Mouse (Mus musculus) E14TG2a.4 (cell line): Measurements from ENCODE around the gene Marf1.

ENCODE experiments used
- CTCF ChIP-seq: conservative IDR thresholded peaks from 2 replicates; pipeline ENCODE4 v1.5.1; 2014; ENCODE audit warnings: low read length
- NANOG ChIP-seq: IDR thresholded peaks from 2 replicates; pipeline ENCODE4 v1.6.1; 2014; ENCODE audit warnings: borderline replicate concordance, low read length, mixed read lengths
- POU5F1 ChIP-seq: IDR thresholded peaks from 2 replicates; pipeline ENCODE4 v1.6.1; 2014; ENCODE audit warnings: low read length, borderline replicate concordance

- TF ChIP-seq CTCF (no peak), NANOG (no peak), POU5F1 (no peak)
These were observed 19.2 kb upstream of the Marf1 start for GRCm38 (mm10) chr16:14182360-14182759.
